8 mouse cellular contexts compared by ENCODE assay signal in genomic region chr11:117987968-117988367, GRCm38 (mm10). TPM values are rescaled to one million over a fixed set of nuclear protein-coding genes. Genes with fewer than 3 reads are reported as not detected.
DNase-seq lines count a peak whose midpoint lies in the region; ATAC-seq and TF ChIP-seq lines count a peak whose summit lies in the region.

No protein-coding gene starts in this region.

- H3K27me3 ChIP-seq in embryonic facial prominence, embryonic 11.5 days (ENCODE audit: control insufficient read depth, insufficient read depth, low read length), result no peaks in the 10 kb centered on the region
- H3K27me3 ChIP-seq in intestine, embryonic 16.5 days (replicated peaks; ENCODE audit: control insufficient read depth, insufficient read depth, low read length), result no peaks in the 10 kb centered on the region

- peak overlapping the region; percentile 95 for H3K9ac ChIP-seq in embryonic facial prominence, embryonic 11.5 days (replicated peaks; ENCODE audit: low read length)
- 0 out of 2 replicates have a peak overlapping the region, but pooled peaks have one; percentile 91 for H3K9ac ChIP-seq in intestine, embryonic 16.5 days (ENCODE audit: low read depth, low read length)

- peak overlapping the region; percentile 95; the same call in 1 of the 2 replicates for H3K27ac ChIP-seq in gastrocnemius, adult 2 months
- no peak overlapping the region for H3K27ac ChIP-seq in embryonic facial prominence, embryonic 11.5 days (replicated peaks; ENCODE audit: low read depth, low read length)
- H3K27ac ChIP-seq in intestine, embryonic 16.5 days (ENCODE audit: low read length), result 0 out of 2 replicates have a peak overlapping the region, but pooled peaks have one; percentile 47

- H3K4me1 ChIP-seq in embryonic facial prominence, embryonic 11.5 days (ENCODE audit: control insufficient read depth, insufficient read depth, low read length), result peaks cover 4% of the 10 kb centered on the region; the same call in 1 of the 2 replicates
- H3K4me1 ChIP-seq in intestine, embryonic 16.5 days (ENCODE audit: control insufficient read depth, insufficient read depth, low read length), result peaks cover 47% of the 10 kb centered on the region

- no peaks in the 10 kb centered on the region for H3K9me3 ChIP-seq in embryonic facial prominence, embryonic 11.5 days (replicated peaks; ENCODE audit: control insufficient read depth, low read length)
- H3K9me3 ChIP-seq in intestine, embryonic 16.5 days (ENCODE audit: control insufficient read depth, low read length), result no peaks in the 10 kb centered on the region

- no peak for DNase-seq in gastrocnemius, adult 2 months
- DNase-seq in gastrocnemius, postnatal 36 days, result no peak
- no peak for DNase-seq in embryonic facial prominence, embryonic 11.5 days (ENCODE audit: low spot score)
- DNase-seq in ovary, adult 18-20 months (ENCODE audit: low spot score), result no peak
- no peak for DNase-seq in thymus, postnatal 14 days
- DNase-seq in urinary bladder, adult 2 months (ENCODE audit: low spot score), result no peak

- H3K4me2 ChIP-seq in embryonic facial prominence, embryonic 11.5 days (ENCODE audit: low read depth, low read length), result peak overlapping the region; percentile 52
- H3K4me2 ChIP-seq in intestine, embryonic 16.5 days (ENCODE audit: low read depth, low read length), result peak overlapping the region; percentile 77

- intact Hi-C loops in gastrocnemius, adult 2 months (cut with DNase I), result no loop called here
- intact Hi-C loops in gastrocnemius, postnatal 36 days (cut with DNase I), result no loop called here

- no peak for TF ChIP-seq CTCF in gastrocnemius, adult 2 months (IDR thresholded peaks at IDR 0.05)

- H3K36me3 ChIP-seq in embryonic facial prominence, embryonic 11.5 days (replicated peaks; ENCODE audit: control insufficient read depth, insufficient read depth, low read depth, low read length), result no peaks in the 10 kb centered on the region
- H3K36me3 ChIP-seq in intestine, embryonic 16.5 days (ENCODE audit: control insufficient read depth, insufficient read depth, low read length), result no peaks in the 10 kb centered on the region

- 66% methylated on average over 4 of the region's 4 CpGs for WGBS in embryonic facial prominence, embryonic 11.5 days
- WGBS in intestine, embryonic 16.5 days, result 63% methylated on average over 4 of the region's 4 CpGs

- H3K4me3 ChIP-seq in gastrocnemius, adult 2 months, result peak overlapping the region; percentile 85
- H3K4me3 ChIP-seq in embryonic facial prominence, embryonic 11.5 days (ENCODE audit: low read depth, low read length), result peak overlapping the region; percentile 100; the same call in 1 of the 2 replicates
- H3K4me3 ChIP-seq in intestine, embryonic 16.5 days (ENCODE audit: low read length), result peak overlapping the region; percentile 99

- no peak for ATAC-seq in embryonic facial prominence, embryonic 11.5 days (replicated peaks; ENCODE audit: insufficient number of reproducible peaks, low FRiP score, low TSS enrichment, low read depth)
- ATAC-seq in intestine, embryonic 16.5 days, result no peak
- peak; percentile 54 for ATAC-seq in megakaryocyte progenitor cell, adult 5-6 weeks (replicated peaks; ENCODE audit: poor library complexity)

RNA-seq across cellular contexts. Expression of gene Pgs1, which starts 1.9 kb away (rescaled TPM):
- 10 to 100 TPM; 17.2 to 18.0 TPM for total RNA-seq in gastrocnemius, adult 2 months (2021)
- 10 to 100 TPM; 17.9 to 18.9 TPM for total RNA-seq in gastrocnemius, postnatal 36 days (2021)
- 33.7 and 34.7 TPM in 2 replicates for polyA plus RNA-seq in embryonic facial prominence, embryonic 11.5 days (2014; fragmentation: Nextera tagmentation; extraction: Ambion mirVana)
- 33.9 and 35.7 TPM in 2 replicates for polyA plus RNA-seq in intestine, embryonic 16.5 days (2015; fragmentation: Nextera tagmentation; extraction: Ambion mirVana)
- 13.0 and 14.7 TPM in 2 replicates for total RNA-seq in megakaryocyte progenitor cell, adult 5-6 weeks (2015)
- total RNA-seq in megakaryocyte progenitor cell, adult 5-6 weeks (2017), result 15.6 and 18.7 TPM in 2 replicates
- polyA plus RNA-seq in urinary bladder, adult 2 months (2012; rRNA removed), result 24.6 and 31.2 TPM in 2 replicates

RNA-seq across cellular contexts. Expression of gene Socs3, which starts 18.1 kb away (rescaled TPM):
- 10 to 100 TPM in 1 of 2 experiments, 1 to 10 TPM in 1; 1.7 to 10.1 TPM for total RNA-seq in gastrocnemius, adult 2 months (2021)
- 1 to 10 TPM; 1.8 to 4.7 TPM for total RNA-seq in gastrocnemius, postnatal 36 days (2021)
- polyA plus RNA-seq in embryonic facial prominence, embryonic 11.5 days (2014; fragmentation: Nextera tagmentation; extraction: Ambion mirVana), result 8.4 and 9.8 TPM in 2 replicates
- polyA plus RNA-seq in intestine, embryonic 16.5 days (2015; fragmentation: Nextera tagmentation; extraction: Ambion mirVana), result 18.9 and 21.2 TPM in 2 replicates
- total RNA-seq in megakaryocyte progenitor cell, adult 5-6 weeks (2015), result 0.76 and 0.96 TPM in 2 replicates
- 0.79 and 1.1 TPM in 2 replicates for total RNA-seq in megakaryocyte progenitor cell, adult 5-6 weeks (2017)
- 7.8 and 9.8 TPM in 2 replicates for polyA plus RNA-seq in urinary bladder, adult 2 months (2012; rRNA removed)
